Comparison of ENCODE assay signal across 6 mouse cellular contexts in genomic region chrX:134763428-134764198, GRCm38 (mm10). TPM values are rescaled to one million over a fixed set of nuclear protein-coding genes. Genes with fewer than 3 reads are reported as not detected.
DNase-seq lines count a peak whose midpoint lies in the region; ATAC-seq lines count a peak whose summit lies in the region.
"Not testable (repeated sequence)": the region's sequence is repeated elsewhere in the genome, so short reads cannot be mapped to it uniquely, and the experiment has no call there.

No protein-coding gene starts in this region.

- not testable (repeated sequence) for H3K4me1 ChIP-seq in forebrain, embryonic 15.5 days; intestine, embryonic 14.5 days (replicated peaks; ENCODE audit: control insufficient read depth, insufficient read depth, low read length); kidney, embryonic 15.5 days; limb, embryonic 13.5 days

- not testable (repeated sequence) for H3K9ac ChIP-seq in forebrain, embryonic 15.5 days (replicated peaks); intestine, embryonic 14.5 days (ENCODE audit: low read length); kidney, embryonic 15.5 days; limb, embryonic 13.5 days

- H3K9me3 ChIP-seq in forebrain, embryonic 15.5 days; intestine, embryonic 14.5 days (ENCODE audit: control insufficient read depth, low read length); kidney, embryonic 15.5 days (replicated peaks); limb, embryonic 13.5 days: not testable (repeated sequence)

- 0 out of 2 replicates have a peak, but pooled peaks have one; percentile 19 for ATAC-seq in forebrain, embryonic 15.5 days (replicated peaks)
- peak; percentile 82 for ATAC-seq in intestine, embryonic 14.5 days (replicated peaks; ENCODE audit: low FRiP score, low TSS enrichment, low read depth)
- peak; percentile 91 for ATAC-seq in kidney, embryonic 15.5 days (replicated peaks; ENCODE audit: low FRiP score)
- ATAC-seq in limb, embryonic 13.5 days (ENCODE audit: low FRiP score, low read depth): 0 out of 2 replicates have a peak, but pooled peaks have one; percentile 48
- ATAC-seq in megakaryocyte-erythroid progenitor cell, adult 5-6 weeks (replicated peaks; ENCODE audit: low FRiP score, low TSS enrichment, poor library complexity, severe bottlenecking): 0 out of 2 replicates have a peak, but pooled peaks have one; percentile 55

- peak; percentile 56 for DNase-seq in ZHBTc4 (ENCODE audit: low read depth, low spot score)
- not testable (repeated sequence) for DNase-seq in intestine, embryonic 14.5 days (ENCODE audit: low spot score)

- not testable (repeated sequence) for H3K36me3 ChIP-seq in forebrain, embryonic 15.5 days; intestine, embryonic 14.5 days (ENCODE audit: control insufficient read depth, insufficient read depth, low read length); kidney, embryonic 15.5 days; limb, embryonic 13.5 days

- H3K27me3 ChIP-seq in forebrain, embryonic 15.5 days; intestine, embryonic 14.5 days (replicated peaks; ENCODE audit: control insufficient read depth, insufficient read depth, low read length); kidney, embryonic 15.5 days; limb, embryonic 13.5 days: not testable (repeated sequence)

- WGBS in forebrain, embryonic 15.5 days: 40% methylated on average over 4 of the region's 4 CpGs
- 43% methylated on average over 3 of the region's 4 CpGs for WGBS in intestine, embryonic 14.5 days
- WGBS in kidney, embryonic 15.5 days: 41% methylated on average over 3 of the region's 4 CpGs
- WGBS in limb, embryonic 13.5 days: 37% methylated on average over 4 of the region's 4 CpGs

- H3K27ac ChIP-seq in forebrain, embryonic 15.5 days (replicated peaks); intestine, embryonic 14.5 days (ENCODE audit: low read depth); kidney, embryonic 15.5 days; limb, embryonic 13.5 days: not testable (repeated sequence)

- not testable (repeated sequence) for H3K4me2 ChIP-seq in forebrain, embryonic 15.5 days (replicated peaks); intestine, embryonic 14.5 days (ENCODE audit: low read length); kidney, embryonic 15.5 days; limb, embryonic 13.5 days (replicated peaks)

- H3K4me3 ChIP-seq in forebrain, embryonic 15.5 days; intestine, embryonic 14.5 days (ENCODE audit: low read depth, low read length); kidney, embryonic 15.5 days (replicated peaks); limb, embryonic 13.5 days: not testable (repeated sequence)

RNA-seq across cellular contexts. Expression of gene Armcx3, which starts 7.2 kb away (rescaled TPM):
- 77.1 and 80.7 TPM in 2 replicates for polyA plus RNA-seq in forebrain, embryonic 15.5 days (2015; fragmentation: Nextera tagmentation; extraction: Ambion mirVana)
- 68.2 and 72.7 TPM in 2 replicates for polyA plus RNA-seq in intestine, embryonic 14.5 days (2014; fragmentation: Nextera tagmentation; extraction: Ambion mirVana)
- polyA plus RNA-seq in kidney, embryonic 15.5 days (2015; fragmentation: Nextera tagmentation; extraction: Ambion mirVana): 61.5 and 63.5 TPM in 2 replicates
- 81.1 and 87.1 TPM in 2 replicates for polyA plus RNA-seq in limb, embryonic 13.5 days (2015; fragmentation: Nextera tagmentation; extraction: Ambion mirVana)
- total RNA-seq in megakaryocyte-erythroid progenitor cell, adult 5-6 weeks (2014; fragmentation: Nextera tagmentation): 14.6 and 21.8 TPM in 2 replicates
- total RNA-seq in megakaryocyte-erythroid progenitor cell, adult 5-6 weeks (2017): 13.5 and 16.2 TPM in 2 replicates

RNA-seq across cellular contexts. Expression of gene Armcx6, which starts 12.4 kb away (rescaled TPM):
- 30.2 and 33.2 TPM in 2 replicates for polyA plus RNA-seq in forebrain, embryonic 15.5 days (2015; fragmentation: Nextera tagmentation; extraction: Ambion mirVana)
- polyA plus RNA-seq in intestine, embryonic 14.5 days (2014; fragmentation: Nextera tagmentation; extraction: Ambion mirVana): 21.6 and 22.7 TPM in 2 replicates
- polyA plus RNA-seq in kidney, embryonic 15.5 days (2015; fragmentation: Nextera tagmentation; extraction: Ambion mirVana): 22.6 and 22.9 TPM in 2 replicates
- 43.6 TPM in 2 replicates for polyA plus RNA-seq in limb, embryonic 13.5 days (2015; fragmentation: Nextera tagmentation; extraction: Ambion mirVana)
- 5.5 and 11.5 TPM in 2 replicates for total RNA-seq in megakaryocyte-erythroid progenitor cell, adult 5-6 weeks (2014; fragmentation: Nextera tagmentation)
- 5.4 and 11.2 TPM in 2 replicates for total RNA-seq in megakaryocyte-erythroid progenitor cell, adult 5-6 weeks (2017)

RNA-seq across cellular contexts. Expression of gene Armcx2, which starts 45.4 kb away (rescaled TPM):
- 70.6 and 75.7 TPM in 2 replicates for polyA plus RNA-seq in forebrain, embryonic 15.5 days (2015; fragmentation: Nextera tagmentation; extraction: Ambion mirVana)
- polyA plus RNA-seq in intestine, embryonic 14.5 days (2014; fragmentation: Nextera tagmentation; extraction: Ambion mirVana): 49.5 and 55.9 TPM in 2 replicates
- polyA plus RNA-seq in kidney, embryonic 15.5 days (2015; fragmentation: Nextera tagmentation; extraction: Ambion mirVana): 73.8 and 78.4 TPM in 2 replicates
- polyA plus RNA-seq in limb, embryonic 13.5 days (2015; fragmentation: Nextera tagmentation; extraction: Ambion mirVana): 94.1 and 98.4 TPM in 2 replicates
- 10.5 and 13.6 TPM in 2 replicates for total RNA-seq in megakaryocyte-erythroid progenitor cell, adult 5-6 weeks (2014; fragmentation: Nextera tagmentation)
- 4.5 and 8.9 TPM in 2 replicates for total RNA-seq in megakaryocyte-erythroid progenitor cell, adult 5-6 weeks (2017)

RNA-seq across cellular contexts. Expression of gene Armcx1, which starts 45.9 kb away (rescaled TPM):
- polyA plus RNA-seq in forebrain, embryonic 15.5 days (2015; fragmentation: Nextera tagmentation; extraction: Ambion mirVana): 71.0 and 73.6 TPM in 2 replicates
- 40.7 and 44.5 TPM in 2 replicates for polyA plus RNA-seq in intestine, embryonic 14.5 days (2014; fragmentation: Nextera tagmentation; extraction: Ambion mirVana)
- 50.5 and 55.0 TPM in 2 replicates for polyA plus RNA-seq in kidney, embryonic 15.5 days (2015; fragmentation: Nextera tagmentation; extraction: Ambion mirVana)
- 74.7 and 76.7 TPM in 2 replicates for polyA plus RNA-seq in limb, embryonic 13.5 days (2015; fragmentation: Nextera tagmentation; extraction: Ambion mirVana)
- total RNA-seq in megakaryocyte-erythroid progenitor cell, adult 5-6 weeks (2014; fragmentation: Nextera tagmentation): 4.4 and 4.5 TPM in 2 replicates
- 10.6 and 19.0 TPM in 2 replicates for total RNA-seq in megakaryocyte-erythroid progenitor cell, adult 5-6 weeks (2017)

Comparison
In these comparisons a context has a peak if more than half of its experiments do, and no peak if none do; other contexts are left out.
1. ATAC-seq: peak in every context shown above with its lines; median percentile 91 in kidney, embryonic 15.5 days; 82 in intestine, embryonic 14.5 days; 55 in megakaryocyte-erythroid progenitor cell, adult 5-6 weeks; 48 in limb, embryonic 13.5 days; 19 in forebrain, embryonic 15.5 days.